Mouse (Mus musculus): ENCODE data around the gene Rpl22l1. TPM values are rescaled to one million over a fixed set of nuclear protein-coding genes. Genes with fewer than 3 reads are reported as not detected.

The Rpl22l1 gene
- polyA plus RNA-seq (2014; fragmentation: Illumina TruSeq; extraction: RNeasy Lipid Tissue Mini Kit (QIAGEN cat#74804); ENCODE audit: low read depth, low replicate concordance): 382 TPM

GRCm38 (mm10) chr3:28805301-28806097 lies at the start of gene Rpl22l1:
Rpl22l1 (plus strand) TSS chr3:28805436.

GRCm38 (mm10) chr3:28780994-28781393 lies 24.2 kb upstream of the Rpl22l1 start, which contains the start of gene Eif5a2:
Eif5a2 (plus strand) TSS chr3:28781276.

Other genes starting within 250 kb of the Rpl22l1 start
- gene Slc2a2, start 107.5 kb upstream of the Rpl22l1 start, polyA plus RNA-seq (2014; fragmentation: Illumina TruSeq; extraction: RNeasy Lipid Tissue Mini Kit (QIAGEN cat#74804); ENCODE audit: low read depth, low replicate concordance): not detected
- 9.9 TPM for gene Eif5a2, start 24.2 kb upstream of the Rpl22l1 start, polyA plus RNA-seq (2014; fragmentation: Illumina TruSeq; extraction: RNeasy Lipid Tissue Mini Kit (QIAGEN cat#74804); ENCODE audit: low read depth, low replicate concordance)
- gene Gm1527, start 87.2 kb downstream of the Rpl22l1 start, polyA plus RNA-seq (2014; fragmentation: Illumina TruSeq; extraction: RNeasy Lipid Tissue Mini Kit (QIAGEN cat#74804); ENCODE audit: low read depth, low replicate concordance): not detected